Mouse (Mus musculus): Measurements from ENCODE around the gene Tsc1. TPM values are rescaled to one million over a fixed set of nuclear protein-coding genes. Genes with fewer than 3 reads are reported as not detected.
A peak's percentile ranks its signal among the peaks of the same experiment; 100 is the strongest.

Gene Tsc1
- total RNA-seq (2021), result 10 to 100 TPM; 17.6 to 19.6 TPM
- long read RNA-seq, experiment 1, partial matches to known transcripts, result 1 of 10 reads
- long read RNA-seq, experiment 1, other reads (novel, unspliced or antisense), result 9 of 10 reads
- long read RNA-seq, experiment 2, partial matches to known transcripts, result 1 of 10 reads
- long read RNA-seq, experiment 2, other reads (novel, unspliced or antisense), result 9 of 10 reads

DNA sequence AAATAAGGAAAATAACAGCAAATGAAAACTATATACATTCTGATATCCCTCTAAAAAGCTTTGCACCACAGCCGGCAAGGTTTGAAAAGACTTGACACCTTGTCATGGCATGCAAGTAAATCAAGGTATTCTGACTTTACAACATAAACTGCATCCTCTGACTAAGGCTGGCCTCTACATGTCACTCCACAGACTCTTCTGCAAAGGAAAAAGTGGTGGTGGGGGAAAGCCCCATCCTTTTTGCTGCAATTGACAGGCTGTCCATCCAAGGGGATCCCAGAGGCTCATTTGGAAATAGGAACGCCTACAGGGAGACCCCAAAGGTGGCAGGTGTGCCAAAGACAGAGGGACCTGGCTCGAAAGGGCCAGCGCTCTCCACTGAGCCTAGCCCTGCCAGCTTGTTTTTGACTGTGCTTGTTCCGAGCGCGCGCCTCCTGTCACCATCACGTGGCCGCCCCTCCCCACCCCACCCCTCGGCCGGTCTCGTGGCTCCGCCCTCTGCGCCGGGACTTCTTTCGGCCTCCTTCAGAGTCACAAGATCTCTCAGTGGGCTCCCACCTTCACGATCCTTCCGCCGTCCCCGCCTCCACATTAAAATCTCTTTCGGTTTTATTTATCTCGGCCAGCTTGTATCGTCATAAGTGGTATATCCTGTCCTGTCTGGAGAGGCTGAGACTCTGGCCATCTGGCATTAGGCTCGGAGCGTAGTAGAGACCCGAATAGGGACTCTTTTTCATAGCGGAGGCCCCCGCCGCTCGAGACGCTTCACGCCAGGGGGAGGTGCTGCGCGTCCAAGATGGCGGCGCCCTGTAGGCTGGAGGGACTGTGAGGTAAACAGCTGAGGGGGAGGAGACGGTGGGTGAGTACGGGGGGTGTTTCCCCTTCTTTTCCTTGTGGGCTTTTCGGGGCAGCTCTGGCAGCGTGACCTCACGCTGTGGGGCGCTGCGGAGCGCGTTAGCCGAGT lies at the start of gene Tsc1:
TSS of gene Tsc1 (plus strand) at position 768 of the 964 bp plus-strand sequence.
- peak; percentile 96 to 97 for DNase-seq

GRCm38 (mm10) chr2:28591479-28591878 lies 49.5 kb upstream of the Tsc1 start:
- DNase-seq, result no peak

GRCm38 (mm10) chr2:28592809-28593208 lies 48.2 kb upstream of the Tsc1 start:
- peak; percentile 76 to 81 for DNase-seq

GRCm38 (mm10) chr2:28596021-28596420 lies 45.0 kb upstream of the Tsc1 start:
- no peak for DNase-seq

DNA sequence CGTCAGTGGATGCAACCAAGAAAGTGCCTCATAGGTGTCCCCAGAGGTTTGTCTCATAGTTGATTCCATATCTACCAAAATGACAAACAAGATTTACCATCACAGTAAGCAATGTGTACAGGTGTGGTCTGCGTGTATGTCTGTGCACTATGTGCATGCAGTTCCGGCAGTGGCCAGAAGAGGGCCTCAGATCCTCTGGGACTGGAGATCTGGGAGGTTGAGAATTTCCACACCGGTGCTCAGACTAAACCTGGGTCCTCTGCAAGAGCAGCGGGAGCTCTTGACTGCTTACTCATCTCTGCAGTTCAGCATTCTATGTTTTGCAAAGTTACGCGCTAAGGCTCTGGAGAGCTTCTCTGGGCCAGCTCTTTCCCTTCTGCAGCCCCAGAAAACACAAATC lies 44.0 kb upstream of the Tsc1 start:
- no peak for DNase-seq

GRCm38 (mm10) chr2:28597733-28598547 lies 43.1 kb upstream of the Tsc1 start:
- no peak for DNase-seq

DNA sequence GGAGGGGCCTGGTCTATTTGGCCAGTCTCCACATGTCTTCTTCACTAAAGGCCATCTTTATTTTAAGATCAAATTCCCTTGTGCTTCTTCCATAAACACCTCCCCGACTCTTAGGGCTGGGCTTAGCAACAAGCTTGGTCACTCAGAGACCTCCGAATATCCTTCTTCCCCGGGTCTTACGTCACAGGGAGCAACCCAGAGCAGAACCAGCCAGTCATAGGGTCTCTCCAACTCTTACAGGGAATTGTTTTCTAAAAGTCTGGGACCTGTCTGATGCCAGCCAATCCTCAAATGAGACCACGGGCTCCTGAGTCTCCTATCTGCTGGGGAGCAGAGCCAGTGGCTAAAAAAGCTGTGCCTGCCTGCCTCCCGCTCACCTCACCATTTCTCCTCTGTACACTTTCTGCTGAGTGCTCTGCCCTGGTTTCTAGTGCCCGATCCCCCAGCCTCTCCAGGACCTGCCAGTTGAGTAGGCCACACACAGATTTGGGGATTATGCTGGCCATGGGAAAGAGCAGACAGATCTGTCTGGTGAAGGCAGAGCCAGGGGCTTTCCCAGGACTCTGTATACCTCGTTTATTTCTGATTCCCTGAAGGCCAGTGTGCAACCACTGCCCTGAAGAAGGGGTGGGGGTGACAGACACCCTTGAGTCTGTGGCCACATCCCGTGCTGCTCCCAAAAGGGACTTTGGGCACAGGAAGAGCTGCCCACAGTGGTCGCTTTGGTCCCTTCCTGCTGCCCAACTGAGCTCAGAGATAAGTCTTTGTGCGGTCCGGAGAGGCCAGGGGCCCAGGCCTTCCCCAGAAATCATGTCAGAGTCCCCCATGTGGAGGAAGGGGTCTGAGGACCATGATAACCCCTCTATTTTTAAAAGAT lies 42.1 kb upstream of the Tsc1 start:
- no peak for DNase-seq

GRCm38 (mm10) chr2:28599569-28599900 lies 41.5 kb upstream of the Tsc1 start:
- no peak for DNase-seq

GRCm38 (mm10) chr2:28601720-28602590 lies 39.1 kb upstream of the Tsc1 start:
- DNase-seq, result no peak

- no peak for DNase-seq
Observed at GRCm38 (mm10) chr2:28603542-28603941, 37.5 kb upstream of the Tsc1 start.

DNA sequence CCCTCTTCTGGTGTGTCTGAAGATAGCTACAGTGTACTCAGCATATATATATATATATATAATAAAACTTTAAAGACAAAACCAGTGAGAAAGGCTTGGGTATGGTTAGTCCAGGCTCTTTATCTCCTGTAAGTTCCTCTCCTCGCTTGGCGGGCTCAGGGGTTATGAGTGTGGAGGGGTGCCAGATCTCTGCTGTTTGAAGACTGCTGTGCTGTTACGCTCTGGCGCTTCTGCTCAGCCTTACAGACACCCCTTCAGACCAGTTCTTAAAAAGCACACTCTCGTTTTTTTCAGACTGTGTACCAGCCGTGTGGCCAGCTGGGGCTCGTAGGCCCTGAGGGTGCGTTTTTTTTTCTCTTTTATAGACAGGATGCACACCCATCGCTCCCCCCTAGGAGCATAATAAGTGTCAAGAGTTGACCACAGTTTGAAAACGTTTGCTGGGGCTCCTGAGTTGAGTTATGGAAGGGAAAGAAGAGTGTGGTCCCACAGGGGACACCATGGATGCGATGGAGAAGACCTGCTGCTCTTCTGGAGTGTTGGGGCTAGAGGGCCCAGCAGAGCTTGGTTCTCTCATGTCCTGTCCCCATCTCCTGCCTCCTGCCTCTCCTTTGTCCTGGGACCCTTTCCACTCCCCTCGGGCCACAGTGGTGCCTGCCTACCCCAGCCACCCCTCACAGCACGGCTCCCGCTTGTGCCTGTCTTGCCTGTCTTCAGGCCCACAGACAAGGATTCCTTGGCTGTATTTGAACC lies 35.1 kb upstream of the Tsc1 start:
- no peak for DNase-seq

DNA sequence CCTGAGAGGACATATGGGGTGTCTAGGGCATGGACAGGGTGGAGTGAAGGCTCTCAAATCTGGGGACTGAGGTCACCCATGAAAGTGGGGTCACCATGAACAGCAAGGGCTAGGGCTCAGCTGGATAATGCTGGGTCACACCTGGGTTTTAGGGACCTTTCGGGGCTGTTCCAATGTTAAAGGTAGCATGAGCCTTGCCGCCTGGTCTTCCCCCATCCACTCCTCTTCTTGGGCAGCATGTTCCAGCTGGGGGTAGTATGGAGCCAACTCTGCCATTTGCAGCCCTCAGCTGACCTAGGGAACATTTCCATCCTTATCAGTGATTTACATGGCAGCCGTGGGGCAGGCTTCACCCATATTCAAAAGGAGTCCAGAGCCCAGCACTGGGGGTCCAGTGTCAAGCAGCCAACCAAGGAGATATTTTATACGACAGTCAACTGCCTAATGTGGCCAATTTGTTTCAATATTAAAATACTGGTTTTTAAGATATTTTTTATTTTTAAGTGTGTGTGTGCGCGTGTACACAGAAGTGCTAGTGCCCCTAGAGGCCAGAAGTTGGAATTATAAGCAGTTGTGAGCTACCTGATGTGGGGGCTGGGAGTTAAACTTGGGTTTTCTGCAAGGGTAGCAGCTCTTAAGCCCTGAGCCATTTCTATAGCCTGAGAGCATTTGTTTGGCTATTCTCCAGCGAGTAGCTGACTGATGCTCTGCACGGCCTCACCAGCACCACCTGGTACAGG lies 34.3 kb upstream of the Tsc1 start:
- DNase-seq, result no peak

DNA sequence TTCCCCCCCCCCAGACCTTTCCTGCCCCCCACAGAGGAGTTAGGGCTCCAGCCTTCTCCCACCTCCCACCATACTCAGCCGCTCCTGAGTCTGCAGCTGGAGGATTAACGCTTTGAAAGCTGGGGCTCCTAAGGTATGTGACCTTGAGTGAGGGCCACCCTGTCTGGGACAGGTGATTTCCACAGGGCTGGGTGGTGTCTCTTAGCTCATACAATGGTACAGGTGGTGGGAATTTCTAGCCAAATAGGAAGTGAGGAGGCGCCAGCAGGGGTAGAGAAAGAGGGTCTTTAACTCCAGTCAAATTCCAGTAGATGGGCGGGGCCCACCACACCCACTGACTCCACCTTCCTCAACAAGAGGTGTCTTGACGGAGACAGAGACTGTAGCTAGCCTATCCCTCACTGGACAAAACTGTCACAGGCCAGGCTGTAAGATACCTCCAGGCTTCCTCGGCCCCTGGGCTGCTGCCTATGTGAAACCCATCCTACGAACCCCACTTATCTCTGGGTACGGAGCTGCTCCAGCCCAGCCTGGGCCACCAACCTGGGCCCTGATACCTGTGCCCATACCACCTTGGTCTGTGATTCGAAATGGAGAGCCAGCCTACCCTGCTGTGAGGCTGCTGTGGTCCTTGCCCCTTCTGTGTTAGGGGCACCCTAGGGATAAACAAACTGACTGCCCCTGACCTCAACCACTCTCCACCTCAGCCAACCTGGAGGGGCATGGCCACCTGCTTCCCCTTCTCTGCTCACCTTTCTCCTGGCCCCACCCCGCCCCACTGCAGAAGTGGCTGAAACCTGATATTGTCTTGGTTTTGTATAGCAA lies 33.5 kb upstream of the Tsc1 start:
- DNase-seq, result no peak

DNA sequence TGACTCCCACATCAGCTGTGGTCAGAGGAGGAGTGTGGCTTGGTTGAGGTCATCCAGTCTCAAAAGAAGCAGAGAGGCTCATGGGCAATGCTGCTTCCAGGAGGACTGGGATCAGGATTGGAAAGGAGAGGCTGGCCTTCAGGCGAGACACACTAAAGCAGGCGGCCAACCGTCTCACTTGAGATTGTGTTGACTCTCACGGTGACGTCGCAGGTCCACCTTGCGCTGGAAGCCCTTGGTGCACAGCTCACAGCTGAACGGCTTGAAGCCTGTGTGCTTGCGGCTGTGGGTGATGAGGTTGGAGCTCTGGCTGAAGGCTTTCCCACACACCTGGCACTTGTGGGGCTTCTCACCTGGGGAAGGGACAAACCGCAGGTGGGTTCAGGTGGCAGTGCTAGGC lies 31.2 kb upstream of the Tsc1 start:
- no peak for DNase-seq

- no peak for DNase-seq
Observed at GRCm38 (mm10) chr2:28610716-28611406, 30.2 kb upstream of the Tsc1 start.

DNA sequence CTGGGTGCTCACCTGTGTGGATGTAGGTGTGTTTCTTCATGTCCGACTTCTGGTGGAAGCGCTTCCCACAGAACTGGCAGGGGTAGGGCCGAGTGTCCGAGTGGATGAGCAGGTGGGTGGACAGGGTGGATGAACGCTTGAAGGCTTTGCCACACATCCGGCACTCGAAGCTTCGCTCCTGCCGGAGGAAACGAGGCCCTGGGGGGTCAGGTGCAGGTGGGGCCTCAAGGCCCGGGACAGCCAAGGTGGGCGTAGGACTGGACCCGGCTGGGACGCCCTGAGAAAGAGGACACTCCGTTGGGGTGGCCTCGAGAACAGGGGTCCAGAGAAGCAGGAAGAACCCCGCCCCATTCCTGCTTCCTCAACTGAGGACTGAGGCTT lies 29.6 kb upstream of the Tsc1 start:
- DNase-seq, result no peak

GRCm38 (mm10) chr2:28612436-28613063 lies 28.5 kb upstream of the Tsc1 start:
- DNase-seq, result no peak
